Mouse (Mus musculus) kidney, postnatal 0 days (tissue): ENCODE results near the gene Cdk6. TPM values are rescaled to one million over a fixed set of nuclear protein-coding genes. Genes with fewer than 3 reads are reported as not detected.

ENCODE experiments used
- ATAC-seq: fragments of 200-750 bp; cut with Nextera tagmentation; replicated peaks from 2 replicates; pipeline ENCODE4 v1.8.0; 2017; ENCODE audit warnings: low read depth, moderate number of reproducible peaks, moderate TSS enrichment, moderate library complexity; ENCODE audit not compliant: low FRiP score
- DNase-seq: peaks from one replicate; pipeline ENCODE4 v3.0.0-alpha.2; 2016; ENCODE audit warnings: low spot score
- H3K27ac ChIP-seq: fragments of 300-500 bp; sonication (generic); 2 replicates; pipeline ENCODE4 v1.5.1; 2014; ENCODE audit warnings: mild to moderate bottlenecking
- H3K27me3 ChIP-seq: fragments of 300-500 bp; sonication (generic); 2 replicates; pipeline ENCODE4 v1.6.1; 2014; ENCODE audit warnings: low read length, mixed read lengths; ENCODE audit not compliant: insufficient read depth
- H3K36me3 ChIP-seq: fragments of 300-500 bp; sonication (generic); 2 replicates; pipeline ENCODE4 v1.6.1; 2014; ENCODE audit warnings: low read length, mixed read lengths; ENCODE audit not compliant: insufficient read depth
- H3K4me1 ChIP-seq: fragments of 300-500 bp; sonication (generic); replicated peaks from 2 replicates; pipeline ENCODE4 v1.6.1; 2014; ENCODE audit warnings: antibody characterized with exemption, low read length, mixed read lengths; ENCODE audit not compliant: insufficient read depth
- H3K4me2 ChIP-seq: fragments of 300-500 bp; sonication (generic); 2 replicates; pipeline ENCODE4 v1.6.1; 2014; ENCODE audit warnings: mild to moderate bottlenecking, low read length, moderate library complexity, mixed read lengths
- H3K4me3 ChIP-seq: fragments of 300-500 bp; sonication (generic); replicated peaks from 2 replicates; pipeline ENCODE4 v1.5.1; 2014; ENCODE audit warnings: low read depth, low read length
- H3K9ac ChIP-seq: fragments of 300-500 bp; sonication (generic); 2 replicates; pipeline ENCODE4 v1.6.1; 2014; ENCODE audit warnings: low read depth, low read length
- H3K9me3 ChIP-seq: fragments of 300-500 bp; sonication (generic); replicated peaks from 2 replicates; pipeline ENCODE4 v1.6.1; 2016; ENCODE audit warnings: low read length, inconsistent platforms, mixed read lengths
- CTCF ChIP-seq: IDR thresholded peaks from 2 replicates; pipeline ENCODE4 v1.5.1; 2016; ENCODE audit warnings: antibody characterized with exemption, low read depth, mild to moderate bottlenecking, moderate library complexity
- WGBS: fragments of 180-500 bp; shearing (Covaris S2); extraction: QIAGEN DNeasy Blood & Tissue Kit; methylation state at CpG from one replicate; pipeline ENCODE4 v1.1.7; 2014; 5-methylcytosine and 5-hydroxymethylcytosine counted together
- polyA plus RNA-seq: library from polyadenylated mRNA; unstranded; fragments of >200 nt; fragmentation: Nextera tagmentation; extraction: Ambion mirVana; gene quantifications from 2 replicates; pipeline ENCODE4 v1.2.1, GENCODE M21; 2015

Gene Cdk6
- polyA plus RNA-seq, 1 experiment from 2014 or later: 20.1 TPM

DNA sequence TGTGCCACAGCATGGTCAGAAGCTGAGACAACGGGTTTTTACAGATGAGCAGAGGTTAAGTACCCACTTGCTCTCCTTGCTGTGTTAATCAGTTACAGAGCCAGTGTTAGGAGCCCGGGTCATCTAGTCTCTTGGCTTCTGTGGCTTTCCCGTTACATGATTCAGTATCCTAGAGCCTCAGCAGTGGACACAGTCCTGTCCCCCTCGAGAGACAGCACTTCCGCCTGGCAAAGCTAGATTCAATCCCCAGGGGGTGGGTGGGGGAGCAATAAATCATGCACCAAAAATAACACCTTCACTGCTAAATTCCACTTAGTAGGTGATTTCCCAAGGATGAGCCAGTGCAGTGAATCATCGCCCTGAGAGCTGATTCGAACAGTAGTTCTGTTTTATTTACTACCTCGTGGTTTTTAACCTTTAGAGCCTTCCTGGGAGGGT lies 160.3 kb downstream of the Cdk6 start:
- no peak for TF ChIP-seq CTCF
- WGBS: 16% methylated on average over 8 of the region's 8 CpGs
- H3K27ac ChIP-seq: peak overlapping the region; percentile 42; the same call in 1 of the 2 replicates
- H3K4me3 ChIP-seq: no peak overlapping the region
- peak; percentile 66; the same call in 1 of the 2 replicates for ATAC-seq
- H3K36me3 ChIP-seq: no peaks in the 10 kb centered on the region
- H3K4me1 ChIP-seq: peaks cover 11% of the 10 kb centered on the region
- H3K9ac ChIP-seq: 0 out of 2 replicates have a peak overlapping the region, but pooled peaks have one; percentile 27
- no peaks in the 10 kb centered on the region for H3K9me3 ChIP-seq
- no peaks in the 10 kb centered on the region for H3K27me3 ChIP-seq
- peak overlapping the region; percentile 3; the same call in 1 of the 2 replicates for H3K4me2 ChIP-seq
- peak; percentile 29 for DNase-seq

DNA sequence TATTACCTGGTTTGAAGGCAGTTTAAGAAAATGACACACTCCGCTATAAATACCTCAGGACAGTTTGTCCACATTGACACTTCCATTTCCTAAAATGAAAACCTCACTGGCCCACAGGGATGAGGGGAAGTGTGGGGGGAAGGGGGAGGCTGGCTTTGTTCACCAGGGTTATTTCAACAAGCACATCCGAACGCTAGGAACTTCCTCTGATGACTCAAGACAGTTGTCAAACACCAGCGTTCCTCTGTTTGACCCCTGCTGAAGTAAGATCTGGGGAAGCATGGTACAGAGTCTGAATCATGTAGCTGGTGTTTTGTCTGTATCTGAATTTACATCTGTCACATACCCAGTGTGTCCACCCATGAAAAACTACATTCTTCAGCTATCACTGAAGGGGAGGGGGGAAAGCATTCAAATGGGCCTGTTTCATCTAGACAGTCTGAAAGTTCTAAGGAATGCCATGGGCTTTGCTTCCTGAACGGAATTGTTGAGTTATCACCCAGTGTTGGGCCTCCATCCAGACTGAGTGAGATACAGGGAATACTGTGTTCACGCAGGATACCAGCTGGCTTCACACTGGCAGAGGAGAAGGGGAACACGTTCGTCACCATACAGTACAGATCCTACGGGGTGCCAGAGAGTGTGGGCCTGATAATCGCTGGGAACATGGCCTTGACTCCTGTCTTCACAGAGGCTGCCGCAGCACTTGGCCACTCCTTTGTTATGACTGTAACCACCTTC lies 161.5 kb downstream of the Cdk6 start:
- WGBS: 46% methylated on average over 11 of the region's 11 CpGs
- peak; percentile 57 for DNase-seq
- Histone ChIP-seq H3K4me1 (peaks cover 11% of the 10 kb centered on the region), H3K27me3 (no peaks in the 10 kb centered on the region), H3K36me3 (no peaks in the 10 kb centered on the region), H3K9me3 (no peaks in the 10 kb centered on the region), H3K4me3 (no peak overlapping the region), H3K27ac (peak overlapping the region; percentile 47; the same call in 1 of the 2 replicates), H3K4me2 (no peak overlapping the region), H3K9ac (no peak overlapping the region)
- ATAC-seq: peak; percentile 41; the same call in 1 of the 2 replicates
- no peak for TF ChIP-seq CTCF

DNA sequence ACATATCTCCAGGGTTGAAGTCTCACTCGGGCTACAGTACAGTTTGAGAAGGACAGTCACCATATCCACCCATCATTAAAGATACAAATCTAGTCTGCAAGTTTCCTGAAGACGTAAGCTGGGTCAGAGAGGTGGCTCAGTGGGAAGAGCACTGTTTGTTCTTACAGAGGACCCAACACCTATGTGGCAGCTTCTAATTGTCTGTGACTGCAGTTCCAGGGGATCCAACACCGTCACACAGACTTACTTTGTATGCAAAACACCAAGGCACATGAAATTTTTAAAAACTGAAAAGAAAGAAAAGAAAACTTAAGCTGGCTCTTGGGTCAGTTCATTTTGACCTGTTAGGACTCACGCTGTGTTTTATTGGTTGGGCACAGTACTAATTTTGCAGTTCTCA lies 162.1 kb downstream of the Cdk6 start:
- no peaks in the 10 kb centered on the region for H3K27me3 ChIP-seq
- no peaks in the 10 kb centered on the region for H3K36me3 ChIP-seq
- H3K9me3 ChIP-seq: no peaks in the 10 kb centered on the region
- peaks cover 11% of the 10 kb centered on the region for H3K4me1 ChIP-seq
- H3K9ac ChIP-seq: no peak overlapping the region
- TF ChIP-seq CTCF: no peak
- DNase-seq (no peak), ATAC-seq (no peak)
- H3K27ac ChIP-seq: peak overlapping the region; percentile 47; the same call in 1 of the 2 replicates
- no peak overlapping the region for H3K4me3 ChIP-seq
- no peak overlapping the region for H3K4me2 ChIP-seq
- 78% methylated on average over 4 of the region's 4 CpGs for WGBS

DNA sequence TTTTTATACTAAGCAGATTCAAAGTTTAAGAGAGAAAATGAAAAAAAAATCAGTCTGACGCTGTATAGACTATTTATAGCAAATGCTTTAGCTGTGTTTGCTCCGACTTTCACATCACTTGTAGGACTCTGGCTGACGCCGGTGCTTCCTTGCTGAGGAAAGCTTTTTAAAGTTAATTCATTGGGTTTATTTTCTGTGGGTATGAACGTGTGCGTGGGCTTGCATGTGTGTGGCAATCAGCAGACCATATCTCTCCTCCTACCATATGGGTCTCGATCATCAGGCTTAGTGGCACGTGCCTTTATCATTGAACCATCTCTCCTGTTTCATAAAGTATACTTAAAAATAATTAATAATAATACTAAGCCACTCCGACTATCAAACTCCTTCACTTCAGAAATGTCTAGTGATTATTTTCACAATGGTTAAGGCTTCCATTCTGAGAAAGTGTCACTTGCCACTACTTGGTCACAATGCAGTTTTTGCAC lies 162.6 kb downstream of the Cdk6 start:
- no peak overlapping the region for H3K4me2 ChIP-seq
- H3K4me3 ChIP-seq: no peak overlapping the region
- H3K9ac ChIP-seq: no peak overlapping the region
- no peaks in the 10 kb centered on the region for H3K27me3 ChIP-seq
- DNase-seq (no peak), ATAC-seq (no peak)
- H3K27ac ChIP-seq: no peak overlapping the region
- 74% methylated on average over 9 of the region's 9 CpGs for WGBS
- H3K9me3 ChIP-seq: no peaks in the 10 kb centered on the region
- H3K36me3 ChIP-seq: no peaks in the 10 kb centered on the region
- peaks cover 11% of the 10 kb centered on the region for H3K4me1 ChIP-seq
- TF ChIP-seq CTCF: no peak

DNA sequence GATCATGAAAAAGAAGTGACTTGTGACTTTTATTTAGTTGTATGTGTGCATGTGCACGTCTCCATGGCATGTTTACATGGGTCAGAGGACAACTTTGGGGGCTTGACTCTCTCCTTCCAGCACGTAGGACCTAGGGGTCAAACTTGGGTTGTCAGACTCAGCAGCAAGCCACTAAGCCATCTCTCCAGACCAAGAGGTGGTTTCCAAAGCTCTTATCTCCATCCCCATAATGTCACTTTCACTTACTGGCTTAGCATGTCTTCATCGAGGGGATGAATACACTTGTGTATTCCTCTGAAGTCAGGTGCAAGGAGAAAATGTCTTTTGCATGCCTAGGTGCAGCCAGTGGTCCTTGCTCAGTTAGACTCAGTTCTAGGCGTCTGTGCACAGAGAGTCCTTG lies 163.2 kb downstream of the Cdk6 start:
- Histone ChIP-seq H3K9me3 (no peaks in the 10 kb centered on the region), H3K36me3 (no peaks in the 10 kb centered on the region), H3K4me2 (no peak overlapping the region), H3K9ac (no peak overlapping the region), H3K4me1 (peaks cover 11% of the 10 kb centered on the region), H3K27me3 (no peaks in the 10 kb centered on the region), H3K27ac (no peak overlapping the region), H3K4me3 (no peak overlapping the region)
- WGBS: 75% methylated on average over 4 of the region's 4 CpGs
- TF ChIP-seq CTCF: no peak
- ATAC-seq (no peak), DNase-seq (no peak)

DNA sequence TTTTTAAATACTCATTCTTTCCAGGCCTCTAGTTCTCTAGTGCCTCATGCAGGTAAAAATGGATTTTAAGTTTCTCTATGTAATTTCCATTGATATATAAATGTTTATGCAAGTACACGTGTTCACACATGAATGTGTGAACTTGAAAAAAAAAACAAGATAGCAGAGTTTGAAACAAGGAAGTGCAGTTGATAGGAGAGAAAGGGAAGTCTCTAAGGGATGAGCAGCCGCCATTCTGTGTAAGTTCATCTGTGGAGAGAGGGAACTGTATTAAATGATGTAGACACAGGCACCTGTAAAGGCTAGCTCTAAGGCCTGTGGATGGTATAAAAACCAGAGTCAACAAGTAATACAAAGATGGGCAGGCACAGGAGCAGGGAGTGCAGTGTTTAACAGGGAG lies 164.3 kb downstream of the Cdk6 start:
- DNase-seq (no peak), ATAC-seq (no peak)
- no peak overlapping the region for H3K4me2 ChIP-seq
- 87% methylated on average over 2 of the region's 2 CpGs for WGBS
- H3K4me3 ChIP-seq: no peak overlapping the region
- no peak for TF ChIP-seq CTCF
- H3K9ac ChIP-seq: no peak overlapping the region
- no peak overlapping the region for H3K27ac ChIP-seq
- H3K9me3 ChIP-seq: no peaks in the 10 kb centered on the region
- H3K4me1 ChIP-seq: peaks cover 11% of the 10 kb centered on the region
- no peaks in the 10 kb centered on the region for H3K27me3 ChIP-seq
- H3K36me3 ChIP-seq: no peaks in the 10 kb centered on the region
